Mouse (Mus musculus): ENCODE data around the gene Usp5.

DNA sequence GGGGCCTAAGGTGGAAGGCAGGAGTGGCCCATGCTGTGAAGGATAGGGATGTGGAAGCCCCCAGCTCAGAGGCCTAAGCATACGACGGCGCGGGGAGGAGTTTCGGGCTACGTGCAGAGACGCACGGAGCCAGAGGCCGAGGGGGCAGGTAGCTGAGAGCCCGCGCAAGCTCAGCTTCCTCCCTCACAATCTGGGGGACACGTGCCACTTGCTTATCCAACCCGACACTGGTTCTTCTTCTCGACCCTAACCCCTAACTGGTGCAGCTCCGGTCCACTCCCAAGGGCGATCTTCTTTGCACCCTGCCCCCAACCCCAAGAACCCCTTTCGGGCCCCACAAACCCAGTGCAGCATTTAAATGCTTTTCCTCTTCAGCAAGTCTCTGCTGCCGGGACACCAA is 15.8 kb downstream of the Usp5 start:
- no peak for TF ChIP-seq GATA1 (IDR thresholded peaks at IDR 0.05; ENCODE audit: borderline replicate concordance, low read length)
- no peak for TF ChIP-seq FLI1 (IDR thresholded peaks at IDR 0.05; ENCODE audit: low read length)
